Mouse (Mus musculus) MEL (cell line): ENCODE data around the gene Tbc1d16. TPM values are rescaled to one million over a fixed set of nuclear protein-coding genes. Genes with fewer than 3 reads are reported as not detected.

Source experiments
- DNase-seq: peaks from one replicate; pipeline ENCODE4 v3.0.0; 2011; ENCODE audit warnings: low read depth, low spot score
- H3K27ac ChIP-seq: 2 replicates; pipeline ENCODE4 v1.5.1; 2012; ENCODE audit warnings: low read depth, mild to moderate bottlenecking, control low read depth, low read length, moderate library complexity; ENCODE audit not compliant: control insufficient read depth
- H3K27me3 ChIP-seq, 2 experiments: fragments of 150-350 bp in 1 of 2; sonication (generic) in 1 of 2; 2 replicates each; pipeline ENCODE4 v1.6.1; 2012; ENCODE audit warnings: low read length in 2 of 2, mild to moderate bottlenecking in 2 of 2, improper control_type of control experiment in 1 of 2, moderate library complexity in 1 of 2; ENCODE audit not compliant: insufficient read depth in 2 of 2, control insufficient read depth in 1 of 2
- H3K36me3 ChIP-seq, 2 experiments: 2 replicates each; pipeline ENCODE4 v1.6.1; 2012 to 2014; ENCODE audit warnings: low read length in 2 of 2, improper control_type of control experiment in 1 of 2, inconsistent platforms in 1 of 2, mild to moderate bottlenecking in 1 of 2; ENCODE audit not compliant: insufficient read depth in 2 of 2, control insufficient read depth in 1 of 2
- H3K4me1 ChIP-seq, 2 experiments: fragments of 150-350 bp in 1 of 2; sonication (generic) in 1 of 2; 2 replicates each; pipeline ENCODE4 v1.6.1; 2012; ENCODE audit warnings: low read length in 2 of 2, improper control_type of control experiment in 1 of 2, mild to moderate bottlenecking in 1 of 2; ENCODE audit not compliant: insufficient read depth in 2 of 2, control insufficient read depth in 1 of 2
- H3K4me3 ChIP-seq, 2 experiments: fragments of 150-350 bp in 1 of 2; sonication (generic) in 1 of 2; 2 replicates each; pipeline ENCODE4 v1.5.1; 2012; ENCODE audit warnings: low read depth in 2 of 2, low read length in 2 of 2, mild to moderate bottlenecking in 2 of 2, moderate library complexity in 2 of 2, control low read depth in 1 of 2, improper control_type of control experiment in 1 of 2; ENCODE audit not compliant: control insufficient read depth in 1 of 2, insufficient read depth in 1 of 2
- H3K79me2 ChIP-seq: 2 replicates; pipeline ENCODE4 v1.6.1; 2012; ENCODE audit warnings: mild to moderate bottlenecking, low read length, moderate library complexity; ENCODE audit not compliant: control insufficient read depth, poor library complexity, insufficient read depth
- H3K9ac ChIP-seq: 2 replicates; pipeline ENCODE4 v1.6.1; 2012; ENCODE audit warnings: low read depth, mild to moderate bottlenecking, control low read depth, low read length, moderate library complexity; ENCODE audit not compliant: control insufficient read depth, poor library complexity, severe bottlenecking
- H3K9me3 ChIP-seq: fragments of 150-350 bp; sonication (generic); replicated peaks from 2 replicates; pipeline ENCODE4 v1.6.1; 2012; ENCODE audit warnings: mild to moderate bottlenecking, low read length, improper control_type of control experiment, moderate library complexity; ENCODE audit not compliant: insufficient read depth
- CHD1 ChIP-seq: IDR thresholded peaks from 2 replicates; pipeline ENCODE4 v1.6.1; 2012; ENCODE audit warnings: low read depth, mild to moderate bottlenecking, inconsistent platforms, low read length, improper control_type of control experiment
- CTCF ChIP-seq, 3 experiments: IDR thresholded peaks in 2 of 3; conservative IDR thresholded peaks in 1 of 3; 2 replicates each; pipeline ENCODE4 v1.5.1; 2011 to 2012; ENCODE audit warnings: low read length in 3 of 3, low read depth in 2 of 3, mild to moderate bottlenecking in 2 of 3, improper control_type of control experiment in 1 of 3, inconsistent platforms in 1 of 3, mixed read lengths in 1 of 3, moderate library complexity in 1 of 3; ENCODE audit not compliant: control insufficient read depth in 1 of 3, insufficient read depth in 1 of 3, poor library complexity in 1 of 3, severe bottlenecking in 1 of 3
- E2F4 ChIP-seq: IDR thresholded peaks from 2 replicates; pipeline ENCODE4 v1.6.1; 2011; ENCODE audit warnings: low read depth, low read length, improper control_type of control experiment, borderline replicate concordance
- EP300 ChIP-seq, 2 experiments: IDR thresholded peaks; 2 replicates each; pipeline ENCODE4 v1.6.1; 2011; ENCODE audit warnings: improper control_type of control experiment in 2 of 2, low read length in 2 of 2, low read depth in 1 of 2, mild to moderate bottlenecking in 1 of 2
- GATA1 ChIP-seq: IDR thresholded peaks from 2 replicates; pipeline ENCODE4 v1.6.1; 2011; ENCODE audit warnings: low read depth, low read length, improper control_type of control experiment
- HCFC1 ChIP-seq: IDR thresholded peaks from 2 replicates; pipeline ENCODE4 v1.6.1; 2012; ENCODE audit warnings: low read depth, mild to moderate bottlenecking, inconsistent platforms, low read length, improper control_type of control experiment, moderate library complexity
- KAT2A ChIP-seq: conservative IDR thresholded peaks from 2 replicates; pipeline ENCODE4 v1.6.1; 2012; ENCODE audit warnings: low read depth, low read length, improper control_type of control experiment, inconsistent platforms
- MYC ChIP-seq: IDR thresholded peaks from 2 replicates; pipeline ENCODE4 v1.6.1; 2011; ENCODE audit warnings: low read depth, mild to moderate bottlenecking, low read length, improper control_type of control experiment, moderate library complexity
- NRF1 ChIP-seq: IDR thresholded peaks from 2 replicates; pipeline ENCODE4 v1.6.1; 2014; ENCODE audit warnings: low read depth, mild to moderate bottlenecking, inconsistent platforms, low read length, improper control_type of control experiment, moderate library complexity; ENCODE audit not compliant: poor library complexity, insufficient read depth, severe bottlenecking
- RAD21 ChIP-seq: IDR thresholded peaks from 2 replicates; pipeline ENCODE4 v1.6.1; 2011; ENCODE audit warnings: mild to moderate bottlenecking, low read depth, low read length, improper control_type of control experiment
- SMC3 ChIP-seq: IDR thresholded peaks from 2 replicates; pipeline ENCODE4 v1.6.1; 2011; ENCODE audit warnings: low read depth, low read length, improper control_type of control experiment
- TAL1 ChIP-seq: IDR thresholded peaks from 2 replicates; pipeline ENCODE4 v1.6.1; 2012; ENCODE audit warnings: mild to moderate bottlenecking, inconsistent platforms, low read length, moderate library complexity, mixed read lengths
- TBP ChIP-seq: IDR thresholded peaks from 2 replicates; pipeline ENCODE4 v1.8.0; 2011; ENCODE audit warnings: low read depth, low read length, improper control_type of control experiment
- TCF12 ChIP-seq: IDR thresholded peaks from 2 replicates; pipeline ENCODE4 v1.6.1; 2014; ENCODE audit warnings: low read depth, mild to moderate bottlenecking, inconsistent platforms, low read length, improper control_type of control experiment, moderate library complexity
- ZC3H11A ChIP-seq: IDR thresholded peaks from 2 replicates; pipeline ENCODE4 v1.6.1; 2012; ENCODE audit warnings: low read depth, mild to moderate bottlenecking, inconsistent platforms, low read length, improper control_type of control experiment
- ZMIZ1 ChIP-seq: IDR thresholded peaks from 2 replicates; pipeline ENCODE4 v1.6.1; 2012; ENCODE audit warnings: low read depth, mild to moderate bottlenecking, inconsistent platforms, low read length, improper control_type of control experiment, moderate library complexity
- polyA plus RNA-seq, 2 experiments: library from polyadenylated mRNA; stranded (reverse) in 1 of 2; unstranded in 1 of 2; fragments of >175 nt in 1 of 2; fragments of >200 nt in 1 of 2; gene quantifications; 2 replicates each; pipeline versions ENCODE4 v1.2.1 to v1.2.4; 2012; ENCODE audit warnings: low replicate concordance in 2 of 2, low read depth in 1 of 2; ENCODE audit not compliant: insufficient read length in 2 of 2, insufficient read depth in 1 of 2, missing spikeins in 1 of 2
- total RNA-seq: library from RNA; depleted of rRNA; stranded (reverse); fragments of 300-350 nt; gene quantifications from 2 replicates; pipeline ENCODE4 v1.2.3, GENCODE M21; 2012

Tbc1d16 gene
- total and polyA plus RNA-seq, 3 experiments = 13.6 to 19.2 TPM; not detected in 1

GRCm38 (mm10) chr11:119252854-119253541 lies 24.7 kb upstream of the Tbc1d16 start:
- Histone ChIP-seq H3K9me3 (no peaks in the 10 kb centered on the region), H3K4me3 (no peak overlapping the region), H3K79me2 (no peaks in the 10 kb centered on the region), H3K27me3 (no peaks in the 10 kb centered on the region), H3K4me1 (no peaks in the 10 kb centered on the region; a peak in 1 of 4 replicates), H3K9ac (no peak overlapping the region), H3K27ac (no peak overlapping the region), H3K36me3 (no peaks in the 10 kb centered on the region)
- no peak for DNase-seq
- TF ChIP-seq CTCF (IDR thresholded peaks at IDR 0.05 in 2 of 3, conservative IDR thresholded peaks at IDR 0.05 in 1 of 3; ENCODE audit: control insufficient read depth in 1 of 3, insufficient read depth in 1 of 3, low read depth in 2 of 3, low read length in 3 of 3, poor library complexity in 1 of 3, severe bottlenecking in 1 of 3) (peak in 1 of 3 experiments; percentile 13; a peak in 2 of 6 replicates), KAT2A (no peak)

- Histone ChIP-seq H3K27me3 (no peaks in the 10 kb centered on the region), H3K27ac (no peak overlapping the region), H3K79me2 (no peaks in the 10 kb centered on the region), H3K36me3 (no peaks in the 10 kb centered on the region), H3K4me3 (no peak overlapping the region), H3K9me3 (no peaks in the 10 kb centered on the region), H3K4me1 (no peaks in the 10 kb centered on the region), H3K9ac (no peak overlapping the region)
- DNase-seq = no peak
- TF ChIP-seq E2F4 = no peak
- TF ChIP-seq ZC3H11A = no peak
- no peak for TF ChIP-seq CHD1
- TF ChIP-seq KAT2A = no peak
- TF ChIP-seq NRF1 = no peak
- no peak for TF ChIP-seq TCF12
- no peak for TF ChIP-seq EP300 (IDR thresholded peaks at IDR 0.05; ENCODE audit: low read depth in 1 of 2, low read length in 2 of 2)
- TF ChIP-seq HCFC1 = no peak
- TF ChIP-seq SMC3 = no peak
- no peak for TF ChIP-seq ZMIZ1
Observed at GRCm38 (mm10) chr11:119250998-119251397, 22.7 kb upstream of the Tbc1d16 start.

- DNase-seq = peak; percentile 85
- TF ChIP-seq EP300 (IDR thresholded peaks at IDR 0.05; ENCODE audit: low read depth in 1 of 2, low read length in 2 of 2) = no peak
- no peak for TF ChIP-seq MYC
- peak; percentile 47 to 83 (median 67) for TF ChIP-seq CTCF (IDR thresholded peaks at IDR 0.05 in 2 of 3, conservative IDR thresholded peaks at IDR 0.05 in 1 of 3; ENCODE audit: control insufficient read depth in 1 of 3, insufficient read depth in 1 of 3, low read depth in 2 of 3, low read length in 3 of 3, poor library complexity in 1 of 3, severe bottlenecking in 1 of 3)
- peak; percentile 72 for TF ChIP-seq SMC3
- no peak for TF ChIP-seq TAL1
- TF ChIP-seq KAT2A = no peak
- TF ChIP-seq TBP = no peak
- no peak for TF ChIP-seq HCFC1
- no peak for TF ChIP-seq ZMIZ1
- no peak for TF ChIP-seq GATA1
- peak; percentile 37 for TF ChIP-seq RAD21
- 0 out of 2 replicates have a peak, but pooled peaks have one; percentile 11 for TF ChIP-seq ZC3H11A
Observed at GRCm38 (mm10) chr11:119249011-119249410, 20.7 kb upstream of the Tbc1d16 start.

More at GRCm38 (mm10) chr11:119249011-119249410, 20.7 kb upstream of the Tbc1d16 start:
- no peak overlapping the region for H3K4me3 ChIP-seq
- H3K4me1 ChIP-seq = no peaks in the 10 kb centered on the region
- H3K9ac ChIP-seq = no peak overlapping the region
- H3K9me3 ChIP-seq = no peaks in the 10 kb centered on the region
- no peak overlapping the region for H3K27ac ChIP-seq
- H3K27me3 ChIP-seq = no peaks in the 10 kb centered on the region
- no peaks in the 10 kb centered on the region for H3K79me2 ChIP-seq
- H3K36me3 ChIP-seq = no peaks in the 10 kb centered on the region
